Mouse (Mus musculus) lung, postnatal 0 days (tissue): ENCODE measurements around the gene Ubald1. TPM values are rescaled to one million over a fixed set of nuclear protein-coding genes. Genes with fewer than 3 reads are reported as not detected.
A peak's percentile ranks its signal among the peaks of the same experiment; 100 is the strongest.

Source experiments
- ATAC-seq: fragments of 200-750 bp; cut with Nextera tagmentation; 2 replicates; pipeline ENCODE4 v1.8.0; 2017; ENCODE audit warnings: moderate library complexity
- DNase-seq: peaks from one replicate; pipeline ENCODE4 v3.0.0-alpha.2; 2016; ENCODE audit warnings: low spot score
- H3K27ac ChIP-seq: fragments of 300-500 bp; sonication (generic); 2 replicates; pipeline ENCODE4 v1.5.1; 2014; ENCODE audit warnings: antibody characterized with exemption, mild to moderate bottlenecking, low read length, mixed read lengths
- H3K27me3 ChIP-seq: fragments of 300-500 bp; sonication (generic); replicated peaks from 2 replicates; pipeline ENCODE4 v1.6.1; 2014; ENCODE audit warnings: low read length, mixed read lengths; ENCODE audit not compliant: insufficient read depth
- H3K36me3 ChIP-seq: fragments of 300-500 bp; sonication (generic); 2 replicates; pipeline ENCODE4 v1.6.1; 2014; ENCODE audit warnings: low read length, mixed read lengths; ENCODE audit not compliant: insufficient read depth
- H3K4me1 ChIP-seq: fragments of 300-500 bp; sonication (generic); 2 replicates; pipeline ENCODE4 v1.6.1; 2014; ENCODE audit warnings: antibody characterized with exemption, low read depth, low read length, mixed read lengths; ENCODE audit not compliant: insufficient read depth
- H3K4me2 ChIP-seq: fragments of 300-500 bp; sonication (generic); replicated peaks from 2 replicates; pipeline ENCODE4 v1.6.1; 2014; ENCODE audit warnings: low read depth, mild to moderate bottlenecking, low read length, moderate library complexity, mixed read lengths
- H3K4me3 ChIP-seq: fragments of 300-500 bp; sonication (generic); 2 replicates; pipeline ENCODE4 v1.5.1; 2014; ENCODE audit warnings: low read depth, low read length
- H3K9ac ChIP-seq: fragments of 300-500 bp; sonication (generic); replicated peaks from 2 replicates; pipeline ENCODE4 v1.6.1; 2014; ENCODE audit warnings: low read depth, mild to moderate bottlenecking
- H3K9me3 ChIP-seq: fragments of 300-500 bp; sonication (generic); 2 replicates; pipeline ENCODE4 v1.6.1; 2016; ENCODE audit warnings: low read length, mixed read lengths
- CTCF ChIP-seq: IDR thresholded peaks from 2 replicates; pipeline ENCODE4 v1.5.1; 2016; ENCODE audit warnings: antibody characterized with exemption, mild to moderate bottlenecking
- EP300 ChIP-seq: IDR thresholded peaks from 2 replicates; pipeline ENCODE4 v1.6.1; 2016; ENCODE audit warnings: antibody characterized with exemption, mild to moderate bottlenecking, control low read depth
- WGBS: fragments of 180-500 bp; shearing (Covaris S2); extraction: QIAGEN DNeasy Blood & Tissue Kit; methylation state at CpG from one replicate; pipeline ENCODE4 v1.1.7; 2014; 5-methylcytosine and 5-hydroxymethylcytosine counted together
- polyA plus RNA-seq: library from polyadenylated mRNA; unstranded; fragments of >200 nt; fragmentation: Nextera tagmentation; extraction: Ambion mirVana; gene quantifications from 2 replicates; pipeline ENCODE4 v1.2.1, GENCODE M21; 2015

Gene Ubald1
- polyA plus RNA-seq, 1 experiment from 2014 or later, result 39.5 TPM

- Histone ChIP-seq H3K27me3 (no peaks in the 10 kb centered on the region), H3K27ac (peak overlapping the region; percentile 98), H3K9ac (peak overlapping the region; percentile 92), H3K4me1 (peaks cover 19% of the 10 kb centered on the region; the same call in 1 of the 2 replicates), H3K4me3 (peak overlapping the region; percentile 93), H3K4me2 (peak overlapping the region; percentile 86), H3K9me3 (no peaks in the 10 kb centered on the region), H3K36me3 (0 out of 2 replicates have a peak, but pooled peaks cover 6% of the 10 kb centered on the region)
- DNase-seq (peak; percentile 69), ATAC-seq (no peak)
- TF ChIP-seq EP300 (no peak), CTCF (no peak)
- WGBS, result 9% methylated on average over 5 of the region's 5 CpGs
Measured at GRCm38 (mm10) chr16:4878192-4878885, 1.8 kb downstream of the Ubald1 start.

GRCm38 (mm10) chr16:4877701-4878100 lies 2.4 kb downstream of the Ubald1 start:
- peak overlapping the region; percentile 92 for H3K9ac ChIP-seq
- 0 out of 2 replicates have a peak, but pooled peaks cover 6% of the 10 kb centered on the region for H3K36me3 ChIP-seq
- no peak for ATAC-seq
- DNase-seq, result no peak
- peak overlapping the region; percentile 93 for H3K4me3 ChIP-seq
- H3K27ac ChIP-seq, result peak overlapping the region; percentile 98
- 56% methylated on average over 3 of the region's 3 CpGs for WGBS
- no peaks in the 10 kb centered on the region for H3K9me3 ChIP-seq
- TF ChIP-seq CTCF, result no peak
- TF ChIP-seq EP300, result no peak
- peaks cover 19% of the 10 kb centered on the region; the same call in 1 of the 2 replicates for H3K4me1 ChIP-seq
- H3K4me2 ChIP-seq, result peak overlapping the region; percentile 86
- no peaks in the 10 kb centered on the region for H3K27me3 ChIP-seq

GRCm38 (mm10) chr16:4877195-4877594 lies 2.9 kb downstream of the Ubald1 start:
- no peaks in the 10 kb centered on the region for H3K27me3 ChIP-seq
- H3K4me1 ChIP-seq, result peaks cover 19% of the 10 kb centered on the region; the same call in 1 of the 2 replicates
- peak overlapping the region; percentile 98; the same call in 1 of the 2 replicates for H3K27ac ChIP-seq
- no peak for TF ChIP-seq EP300
- TF ChIP-seq CTCF, result no peak
- H3K9ac ChIP-seq, result no peak overlapping the region
- no peak overlapping the region for H3K4me3 ChIP-seq
- no peaks in the 10 kb centered on the region for H3K9me3 ChIP-seq
- 0 out of 2 replicates have a peak, but pooled peaks cover 6% of the 10 kb centered on the region for H3K36me3 ChIP-seq
- DNase-seq (no peak), ATAC-seq (no peak)
- 59% methylated on average over 4 of the region's 4 CpGs for WGBS
- H3K4me2 ChIP-seq, result peak overlapping the region; percentile 86

GRCm38 (mm10) chr16:4876033-4876680 lies 4.0 kb downstream of the Ubald1 start:
- Histone ChIP-seq H3K4me1 (peaks cover 15% of the 10 kb centered on the region; the same call in 1 of the 2 replicates), H3K4me3 (no peak overlapping the region), H3K27me3 (no peaks in the 10 kb centered on the region), H3K9ac (no peak overlapping the region), H3K27ac (peak overlapping the region; percentile 32), H3K9me3 (no peaks in the 10 kb centered on the region), H3K4me2 (no peak overlapping the region), H3K36me3 (0 out of 2 replicates have a peak, but pooled peaks cover 6% of the 10 kb centered on the region)
- TF ChIP-seq EP300 (no peak), CTCF (no peak)
- ATAC-seq (no peak), DNase-seq (no peak)
- 37% methylated on average over 8 of the region's 8 CpGs for WGBS

- no peak overlapping the region for H3K4me3 ChIP-seq
- ATAC-seq (no peak), DNase-seq (no peak)
- H3K27me3 ChIP-seq, result no peaks in the 10 kb centered on the region
- no peak overlapping the region for H3K9ac ChIP-seq
- WGBS, result 61% methylated on average over 21 of the region's 23 CpGs
- 0 out of 2 replicates have a peak, but pooled peaks cover 6% of the 10 kb centered on the region for H3K36me3 ChIP-seq
- no peak overlapping the region for H3K27ac ChIP-seq
- no peak for TF ChIP-seq CTCF
- TF ChIP-seq EP300, result no peak
- H3K9me3 ChIP-seq, result no peaks in the 10 kb centered on the region
- peaks cover 12% of the 10 kb centered on the region; the same call in 1 of the 2 replicates for H3K4me1 ChIP-seq
- H3K4me2 ChIP-seq, result no peak overlapping the region
Measured at GRCm38 (mm10) chr16:4875198-4876032, 4.7 kb downstream of the Ubald1 start.
